Mouse (Mus musculus) layer of hippocampus, postnatal 36 days (tissue): ENCODE measurements at regions not wholly inside any gene's neighbourhood (a gene's known extent, or its start where the extent isn't known, plus 50 kb on each side); places are given as distances from the start of the nearest gene placed in this dataset.
A peak's percentile ranks its signal among the peaks of the same experiment; 100 is the strongest.

Experiments
- DNase-seq, 2 experiments: peaks; one replicate each; pipeline ENCODE4 v3.0.0; 2022

DNA sequence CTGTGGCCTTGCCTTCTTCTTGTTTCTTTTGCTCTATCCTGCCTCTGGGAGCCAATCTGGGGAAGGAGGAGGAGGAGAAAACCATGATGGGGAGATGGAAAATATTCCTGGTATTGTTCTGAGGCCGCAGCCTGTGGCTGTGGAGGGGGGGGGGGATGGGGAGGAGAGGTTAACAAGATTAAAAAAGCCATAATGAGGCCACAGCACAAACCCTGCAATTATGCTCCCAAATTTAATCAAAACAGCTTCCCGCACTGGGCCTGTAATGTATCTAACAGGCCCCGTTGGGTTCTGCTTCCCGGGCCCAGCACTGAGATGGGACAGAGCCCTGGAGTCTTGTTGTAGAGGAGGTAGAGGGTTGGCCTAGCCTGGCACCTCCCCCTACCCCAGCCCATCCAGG, 74.8 kb upstream of the Tle3 start:
- no peak for DNase-seq

- DNase-seq: no peak
Observed at GRCm38 (mm10) chr9:61299873-61300560, 72.1 kb upstream of the Tle3 start.

GRCm38 (mm10) chr9:61301070-61301469, 71.1 kb upstream of the Tle3 start:
- DNase-seq: no peak

DNA sequence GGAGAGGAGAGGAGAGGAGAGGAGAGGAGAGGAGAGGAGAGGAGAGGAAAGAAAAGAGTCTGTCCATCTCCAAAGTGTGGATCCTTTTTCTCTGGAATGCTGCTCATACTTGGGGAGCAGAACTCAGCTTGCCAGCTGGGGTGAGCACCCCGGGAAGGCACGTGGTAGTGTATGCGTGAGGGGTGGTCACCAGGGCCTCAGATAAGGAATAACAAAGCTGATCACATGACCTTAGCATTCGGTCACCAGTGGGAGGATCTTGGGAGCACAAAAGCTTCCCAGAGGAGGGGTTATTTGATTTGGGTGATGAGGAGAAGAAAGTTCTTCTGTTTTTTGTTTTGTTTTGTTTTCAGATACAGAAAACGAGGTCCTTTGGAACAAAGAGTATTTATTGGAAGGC, 69.4 kb upstream of the Tle3 start:
- no peak for DNase-seq

GRCm38 (mm10) chr9:61306306-61306705, 65.9 kb upstream of the Tle3 start:
- no peak for DNase-seq

DNA sequence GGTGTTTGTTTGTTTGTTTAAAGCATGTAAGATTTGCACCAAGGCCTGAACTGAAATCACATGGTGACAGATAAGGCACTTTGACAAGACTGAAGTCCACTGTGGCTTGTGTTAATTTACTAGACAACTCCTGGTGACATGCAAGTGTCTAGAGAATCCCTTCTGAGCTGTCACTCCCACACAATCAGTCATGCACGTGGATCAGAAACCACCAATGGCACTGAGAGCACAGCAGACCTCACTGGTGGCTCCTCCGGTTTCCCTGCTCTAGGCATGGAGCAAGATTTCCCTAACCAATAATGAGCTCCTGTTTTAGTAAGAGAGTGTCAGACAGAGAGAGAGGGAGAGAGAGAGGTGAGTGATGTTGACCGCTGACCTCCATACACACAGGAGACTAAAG, 63.1 kb upstream of the Tle3 start:
- DNase-seq: no peak

DNA sequence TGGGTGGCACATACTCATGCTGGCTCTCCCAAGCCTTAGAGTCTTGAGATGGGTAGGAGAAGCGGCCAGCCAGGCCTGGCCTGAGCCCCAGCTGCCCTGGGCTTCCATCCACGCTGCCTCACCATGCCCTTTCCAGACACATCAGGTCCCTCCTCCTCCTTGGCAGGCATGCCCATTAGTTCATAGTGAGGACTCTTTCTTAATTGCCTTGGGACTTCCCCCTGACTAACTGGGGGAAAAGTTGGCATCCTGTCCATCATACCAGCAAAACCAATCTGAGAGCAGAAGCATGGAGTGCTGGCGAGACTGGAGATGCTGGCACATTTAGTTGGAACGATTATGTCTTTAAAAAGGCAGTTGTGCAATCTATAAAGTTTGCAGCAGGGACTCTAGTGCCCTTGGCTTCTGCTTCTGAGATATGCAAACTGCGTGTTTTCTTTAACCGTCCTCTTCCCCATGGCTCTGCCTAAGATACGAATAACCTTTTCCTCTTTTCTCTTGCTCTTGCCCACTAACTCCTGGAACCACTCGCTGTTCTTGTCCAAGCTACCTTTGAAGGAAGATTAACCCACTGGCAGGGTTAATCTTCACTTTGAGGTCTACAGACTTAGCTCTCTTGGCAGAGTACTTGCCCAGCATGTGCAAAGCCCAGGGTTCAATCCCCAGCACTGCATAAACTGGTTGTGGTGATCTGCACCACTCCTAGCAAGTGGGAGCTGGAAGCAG, 62.2 kb upstream of the Tle3 start:
- peak; percentile 32 to 33 for DNase-seq

DNA sequence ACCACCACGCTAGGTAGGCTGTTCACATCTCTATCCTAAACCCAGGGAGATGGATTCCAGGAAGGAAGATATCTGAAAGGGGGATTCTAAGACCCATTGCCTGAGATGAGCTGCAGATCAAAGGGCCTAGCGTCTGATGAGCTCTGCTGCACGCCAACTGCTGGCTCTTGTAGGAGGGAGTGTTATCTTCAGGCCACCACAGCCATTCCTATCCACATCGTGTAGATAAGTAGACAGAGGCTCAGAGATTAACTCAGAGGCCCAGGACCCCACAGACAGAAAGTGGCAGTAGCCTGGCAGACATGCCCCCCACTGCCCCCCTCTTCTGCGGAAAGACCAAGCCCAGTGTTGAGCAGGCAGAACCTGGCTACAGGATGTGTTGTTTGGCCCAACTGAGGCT, 61.6 kb upstream of the Tle3 start:
- DNase-seq: no peak

- no peak for DNase-seq
Observed at GRCm38 (mm10) chr9:61311604-61312003, 60.6 kb upstream of the Tle3 start.

DNA sequence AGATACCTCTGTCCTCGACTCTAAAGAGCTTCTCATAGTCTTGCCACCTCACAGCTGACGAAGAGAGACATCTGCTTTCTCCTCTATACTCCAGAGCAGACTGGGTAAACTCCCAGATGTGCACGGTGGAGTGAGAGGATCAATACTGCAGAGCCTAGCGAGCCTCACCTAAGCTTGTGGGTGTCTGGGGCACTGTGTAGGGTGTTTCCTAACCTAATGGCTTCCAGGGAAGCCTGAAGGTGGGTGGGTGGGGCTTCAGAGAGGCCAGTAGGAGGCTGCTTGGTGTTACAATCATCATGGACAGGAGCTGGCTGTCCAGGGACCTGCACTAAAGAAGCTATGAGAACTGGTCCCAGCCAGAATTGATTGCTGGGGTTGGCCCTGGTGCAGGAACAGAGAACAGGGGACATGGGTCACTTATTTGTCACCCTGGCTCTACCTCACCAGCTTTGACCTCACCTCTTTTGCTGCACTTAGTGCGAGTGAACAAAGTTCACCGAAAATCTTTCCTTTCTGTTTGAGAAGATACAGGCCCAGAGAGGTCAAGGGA, 57.5 kb upstream of the Tle3 start:
- no peak for DNase-seq

GRCm38 (mm10) chr9:61315371-61316298, 56.5 kb upstream of the Tle3 start:
- DNase-seq: no peak

GRCm38 (mm10) chr9:61316442-61316841, 55.7 kb upstream of the Tle3 start:
- DNase-seq: no peak

- DNase-seq: no peak
Observed at GRCm38 (mm10) chr9:61319721-61320120, 52.4 kb upstream of the Tle3 start.

GRCm38 (mm10) chr9:61321314-61321713, 50.9 kb upstream of the Tle3 start:
- DNase-seq: no peak

DNA sequence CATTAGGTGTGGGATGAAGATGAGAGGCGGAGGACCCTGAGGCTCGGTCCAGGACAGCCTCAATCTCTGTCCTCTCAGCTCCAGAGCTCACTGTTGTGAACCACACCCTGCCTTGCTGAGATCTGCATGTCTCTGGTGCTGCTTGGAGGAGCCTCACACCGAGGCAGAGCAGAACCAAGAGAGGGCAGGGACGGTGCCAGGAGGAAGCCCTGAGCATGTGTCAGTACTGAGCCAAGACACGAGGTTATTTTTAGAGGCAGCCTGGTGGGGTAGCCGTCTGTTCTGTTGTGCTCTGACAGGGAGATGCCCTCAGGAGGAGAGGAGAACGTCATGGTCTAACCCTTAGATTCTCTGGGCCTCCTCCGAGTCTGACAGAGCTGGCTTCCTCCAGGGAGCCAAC, 50.3 kb upstream of the Tle3 start:
- peak in 1 of 2 experiments; percentile 8 for DNase-seq

GRCm38 (mm10) chr9:61322333-61322732, 49.8 kb upstream of the Tle3 start:
- no peak for DNase-seq
